Mouse (Mus musculus) E14TG2a.4 (cell line): Measurements from ENCODE around the gene Sesn1.

Source experiments
- CTCF ChIP-seq: conservative IDR thresholded peaks from 2 replicates; pipeline ENCODE4 v1.5.1; 2014; ENCODE audit warnings: low read length
- NANOG ChIP-seq: IDR thresholded peaks from 2 replicates; pipeline ENCODE4 v1.6.1; 2014; ENCODE audit warnings: borderline replicate concordance, low read length, mixed read lengths
- POU5F1 ChIP-seq: IDR thresholded peaks from 2 replicates; pipeline ENCODE4 v1.6.1; 2014; ENCODE audit warnings: low read length, borderline replicate concordance

GRCm38 (mm10) chr10:41803467-41803866 is 6.3 kb upstream of the Sesn1 start:
- TF ChIP-seq CTCF, result no peak
- TF ChIP-seq NANOG, result no peak
- TF ChIP-seq POU5F1, result no peak
